Mouse (Mus musculus) forebrain, embryonic 14.5 days (tissue): ENCODE results near the gene Siah3. TPM values are rescaled to one million over a fixed set of nuclear protein-coding genes. Genes with fewer than 3 reads are reported as not detected.

ENCODE experiments used
- ATAC-seq: fragments of 200-750 bp; cut with Nextera tagmentation; 2 replicates; pipeline ENCODE4 v1.8.0; 2017; ENCODE audit warnings: mild to moderate bottlenecking, moderate library complexity
- DNase-seq: peaks from one replicate; pipeline ENCODE4 v3.0.0-alpha.2; 2015; ENCODE audit warnings: low spot score
- H3K27ac ChIP-seq: fragments of 300-500 bp; sonication (generic); 2 replicates; pipeline ENCODE4 v1.5.1; 2014; ENCODE audit warnings: low read depth, mild to moderate bottlenecking, control low read depth, low read length, moderate library complexity
- H3K27me3 ChIP-seq: fragments of 300-500 bp; sonication (generic); replicated peaks from 2 replicates; pipeline ENCODE4 v1.6.1; 2014; ENCODE audit warnings: low read length, control low read depth, mixed read lengths; ENCODE audit not compliant: control insufficient read depth, insufficient read depth
- H3K36me3 ChIP-seq: fragments of 300-500 bp; sonication (generic); 2 replicates; pipeline ENCODE4 v1.6.1; 2014; ENCODE audit warnings: low read length, control low read depth; ENCODE audit not compliant: control insufficient read depth, insufficient read depth
- H3K4me1 ChIP-seq: fragments of 300-500 bp; sonication (generic); 2 replicates; pipeline ENCODE4 v1.6.1; 2014; ENCODE audit warnings: antibody characterized with exemption, low read length, control low read depth; ENCODE audit not compliant: control insufficient read depth, insufficient read depth
- H3K4me2 ChIP-seq: fragments of 300-500 bp; sonication (generic); 2 replicates; pipeline ENCODE4 v1.6.1; 2014; ENCODE audit warnings: mild to moderate bottlenecking, control low read depth, low read length
- H3K4me3 ChIP-seq: fragments of 300-500 bp; sonication (generic); 2 replicates; pipeline ENCODE4 v1.5.1; 2014; ENCODE audit warnings: low read depth, low read length, control low read depth
- H3K9ac ChIP-seq: fragments of 300-500 bp; sonication (generic); 2 replicates; pipeline ENCODE4 v1.6.1; 2014; ENCODE audit warnings: mild to moderate bottlenecking, low read length, control low read depth, moderate library complexity
- H3K9me3 ChIP-seq: fragments of 300-500 bp; sonication (generic); replicated peaks from 2 replicates; pipeline ENCODE4 v1.6.1; 2016; ENCODE audit warnings: low read length, control low read depth, mixed read lengths; ENCODE audit not compliant: control insufficient read depth
- WGBS: fragments of 180-500 bp; shearing (Covaris S2); extraction: QIAGEN DNeasy Blood & Tissue Kit; methylation state at CpG from one replicate; pipeline ENCODE4 v1.1.7; 2014; 5-methylcytosine and 5-hydroxymethylcytosine counted together
- polyA plus RNA-seq: library from polyadenylated mRNA; unstranded; fragments of >200 nt; fragmentation: Nextera tagmentation; extraction: Ambion mirVana; gene quantifications from 2 replicates; pipeline ENCODE4 v1.2.1, GENCODE M21; 2014

The Siah3 gene
- polyA plus RNA-seq, 1 experiment from 2014 or later, result 7.0 TPM

DNA sequence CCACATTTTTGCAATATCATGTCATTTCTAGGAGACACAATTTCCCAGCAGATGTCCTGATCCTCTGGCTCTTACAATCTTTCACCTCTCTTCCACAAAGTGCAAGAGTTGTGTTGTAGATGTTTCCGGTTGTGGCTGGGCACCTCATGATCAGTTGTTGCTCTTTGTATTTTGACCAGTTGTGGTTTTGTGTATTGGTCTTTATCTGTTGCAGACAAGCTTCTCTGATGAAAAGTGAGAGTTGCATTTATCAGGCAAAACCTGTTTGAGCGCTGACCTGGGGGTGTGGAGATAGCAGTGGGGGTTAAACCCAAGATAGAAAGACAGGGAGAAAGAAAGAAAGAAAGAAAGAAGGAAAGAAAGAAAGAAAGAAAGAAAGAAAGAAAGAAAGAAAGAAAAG, 68.9 kb downstream of the Siah3 start:
- peaks cover 24% of the 10 kb centered on the region for H3K4me1 ChIP-seq
- no peak overlapping the region for H3K27ac ChIP-seq
- no peak for DNase-seq
- peaks cover 7% of the 10 kb centered on the region; the same call in 1 of the 2 replicates for H3K36me3 ChIP-seq
- no peak overlapping the region for H3K9ac ChIP-seq
- H3K4me3 ChIP-seq, result no peak overlapping the region
- H3K27me3 ChIP-seq, result no peaks in the 10 kb centered on the region
- no peak overlapping the region for H3K4me2 ChIP-seq
- no peak for ATAC-seq
- no peaks in the 10 kb centered on the region for H3K9me3 ChIP-seq
- WGBS, result 93% methylated on average over 2 of the region's 2 CpGs

DNA sequence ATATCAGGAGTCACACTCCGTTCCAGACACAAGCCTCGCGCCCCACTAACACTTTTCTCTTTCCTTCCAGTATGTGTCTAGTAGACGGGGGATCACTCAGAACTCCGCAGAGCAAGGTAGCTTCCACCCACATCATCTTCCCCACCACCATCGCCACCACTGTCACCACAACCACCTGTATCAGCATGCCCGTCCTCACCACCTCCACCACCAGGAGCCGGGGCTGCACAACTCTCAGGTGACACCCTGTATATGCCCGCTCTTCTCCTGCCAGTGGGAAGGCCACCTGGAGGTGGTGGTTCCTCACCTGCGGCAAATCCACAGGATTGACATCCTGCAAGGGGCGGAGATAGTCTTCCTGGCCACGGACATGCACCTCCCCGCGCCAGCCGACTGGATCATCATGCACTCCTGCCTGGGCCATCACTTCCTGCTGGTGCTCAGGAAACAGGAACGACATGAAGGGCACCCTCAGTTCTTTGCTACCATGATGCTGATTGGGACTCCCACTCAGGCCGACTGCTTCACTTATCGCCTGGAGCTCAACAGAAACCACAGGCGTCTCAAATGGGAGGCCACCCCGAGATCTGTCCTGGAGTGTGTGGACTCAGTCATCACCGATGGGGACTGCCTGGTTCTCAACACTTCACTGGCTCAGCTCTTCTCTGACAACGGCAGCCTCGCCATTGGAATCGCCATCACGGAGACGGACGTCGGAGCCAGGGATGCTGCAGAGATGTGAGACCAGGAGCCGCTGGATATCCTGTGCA, 69.8 kb downstream of the Siah3 start:
- WGBS, result 93% methylated on average over 29 of the region's 29 CpGs
- H3K4me1 ChIP-seq, result peaks cover 24% of the 10 kb centered on the region
- no peak overlapping the region for H3K4me2 ChIP-seq
- H3K36me3 ChIP-seq, result peaks cover 7% of the 10 kb centered on the region; the same call in 1 of the 2 replicates
- H3K27me3 ChIP-seq, result no peaks in the 10 kb centered on the region
- no peak overlapping the region for H3K27ac ChIP-seq
- H3K9ac ChIP-seq, result no peak overlapping the region
- H3K9me3 ChIP-seq, result no peaks in the 10 kb centered on the region
- no peak overlapping the region for H3K4me3 ChIP-seq
- ATAC-seq (no peak), DNase-seq (no peak)

GRCm38 (mm10) chr14:75527464-75528190, 71.8 kb downstream of the Siah3 start:
- Histone ChIP-seq H3K4me1 (peaks cover 33% of the 10 kb centered on the region), H3K4me2 (peak overlapping the region; percentile 14; the same call in 1 of the 2 replicates), H3K4me3 (no peak overlapping the region), H3K9me3 (no peaks in the 10 kb centered on the region), H3K27me3 (no peaks in the 10 kb centered on the region), H3K27ac (peak overlapping the region; percentile 88), H3K9ac (no peak overlapping the region), H3K36me3 (peaks cover 7% of the 10 kb centered on the region; the same call in 1 of the 2 replicates)
- peak; percentile 96 for DNase-seq
- peak; percentile 94 for ATAC-seq
- WGBS, result 20% methylated on average over 10 of the region's 10 CpGs

DNA sequence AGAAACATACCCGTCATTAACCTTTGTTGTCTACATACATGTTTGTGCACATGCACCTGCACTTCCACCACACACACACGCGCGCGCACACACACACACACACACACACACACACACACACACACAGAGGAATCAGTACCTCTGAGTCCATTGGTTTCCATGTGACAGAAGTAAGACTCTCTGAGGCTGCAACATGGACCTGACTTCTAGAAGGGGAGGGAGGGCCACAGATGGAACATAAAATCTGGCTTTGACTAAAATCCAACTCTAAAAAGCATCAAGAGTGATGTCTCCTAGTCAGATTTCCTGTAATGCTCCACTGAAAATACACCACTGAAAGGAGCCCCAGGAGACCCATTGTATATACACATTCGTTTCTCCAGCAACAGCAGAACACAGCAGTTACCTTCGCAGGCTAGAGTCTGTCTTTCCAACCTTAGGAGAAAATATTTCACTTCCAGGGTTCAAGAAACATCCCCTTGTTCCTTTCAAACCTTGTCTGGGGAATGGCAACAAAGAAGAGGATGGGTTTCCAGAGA, 75.1 kb downstream of the Siah3 start:
- no peak overlapping the region for H3K27ac ChIP-seq
- 0 out of 2 replicates have a peak, but pooled peaks cover 1% of the 10 kb centered on the region for H3K36me3 ChIP-seq
- no peak overlapping the region for H3K4me3 ChIP-seq
- H3K4me2 ChIP-seq, result no peak overlapping the region
- H3K9ac ChIP-seq, result no peak overlapping the region
- no peaks in the 10 kb centered on the region for H3K9me3 ChIP-seq
- no peaks in the 10 kb centered on the region for H3K27me3 ChIP-seq
- 74% methylated on average over 7 of the region's 7 CpGs for WGBS
- H3K4me1 ChIP-seq, result peaks cover 30% of the 10 kb centered on the region
- DNase-seq, result no peak
- ATAC-seq, result no peak

- peaks cover 15% of the 10 kb centered on the region for H3K4me1 ChIP-seq
- DNase-seq, result no peak
- no peak overlapping the region for H3K4me2 ChIP-seq
- H3K27me3 ChIP-seq, result no peaks in the 10 kb centered on the region
- no peak for ATAC-seq
- H3K9me3 ChIP-seq, result no peaks in the 10 kb centered on the region
- no peak overlapping the region for H3K4me3 ChIP-seq
- no peaks in the 10 kb centered on the region for H3K36me3 ChIP-seq
- H3K27ac ChIP-seq, result no peak overlapping the region
- H3K9ac ChIP-seq, result no peak overlapping the region
- 63% methylated on average over 2 of the region's 2 CpGs for WGBS
Observed at GRCm38 (mm10) chr14:75539205-75539604, 83.4 kb downstream of the Siah3 start.

- Histone ChIP-seq H3K9me3 (no peaks in the 10 kb centered on the region), H3K4me3 (no peak overlapping the region), H3K27me3 (no peaks in the 10 kb centered on the region), H3K4me2 (peak overlapping the region; percentile 10; the same call in 1 of the 2 replicates), H3K27ac (peak overlapping the region; percentile 55; the same call in 1 of the 2 replicates), H3K9ac (no peak overlapping the region), H3K4me1 (peaks cover 15% of the 10 kb centered on the region), H3K36me3 (no peaks in the 10 kb centered on the region)
- ATAC-seq (peak; percentile 49), DNase-seq (no peak)
- 63% methylated on average over 17 of the region's 17 CpGs for WGBS
Observed at GRCm38 (mm10) chr14:75540216-75540995, 84.6 kb downstream of the Siah3 start.

DNA sequence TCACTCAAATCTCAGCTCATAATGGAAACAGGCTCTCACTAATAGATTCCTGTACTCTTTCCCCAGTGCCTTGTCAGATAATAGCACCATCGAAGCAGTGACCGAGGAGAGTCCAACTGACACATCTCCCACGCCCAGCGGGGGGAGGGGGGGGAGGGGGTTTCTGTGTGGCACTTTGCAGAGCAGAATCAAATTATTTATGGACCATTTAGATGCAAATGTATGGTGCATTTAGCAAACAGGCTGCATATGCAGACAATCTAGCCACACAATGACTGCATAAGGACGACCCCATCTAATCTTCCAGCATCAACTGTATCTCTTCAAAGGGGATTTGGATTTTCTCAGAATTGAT, 85.2 kb downstream of the Siah3 start:
- Histone ChIP-seq H3K27ac (peak overlapping the region; percentile 55; the same call in 1 of the 2 replicates), H3K9me3 (no peaks in the 10 kb centered on the region), H3K4me1 (peaks cover 15% of the 10 kb centered on the region), H3K36me3 (no peaks in the 10 kb centered on the region), H3K9ac (no peak overlapping the region), H3K4me3 (no peak overlapping the region), H3K4me2 (peak overlapping the region; percentile 10; the same call in 1 of the 2 replicates), H3K27me3 (no peaks in the 10 kb centered on the region)
- ATAC-seq, result peak; percentile 76
- WGBS, result 3% methylated on average over 5 of the region's 5 CpGs
- DNase-seq, result peak; percentile 86

DNA sequence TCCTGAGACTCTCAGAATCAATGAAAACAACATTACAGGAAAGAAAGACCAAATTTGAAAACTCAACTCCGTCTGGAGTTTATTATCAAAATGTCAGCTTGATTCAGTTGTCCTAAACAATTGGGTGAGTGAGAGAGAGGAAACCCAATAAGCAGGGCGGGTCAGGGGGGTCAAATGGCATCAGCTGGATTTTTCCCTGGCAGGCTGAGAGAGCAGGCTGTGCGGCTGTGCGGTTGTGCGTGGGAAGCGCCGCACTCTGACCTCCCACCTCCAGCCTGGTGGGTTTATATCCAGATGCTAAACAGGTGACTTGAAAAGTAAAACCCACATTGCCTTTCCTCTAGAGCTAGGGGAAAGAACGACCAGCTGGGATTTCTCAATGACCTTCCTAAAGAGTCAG, 85.9 kb downstream of the Siah3 start:
- 37% methylated on average over 8 of the region's 8 CpGs for WGBS
- ATAC-seq, result no peak
- no peak for DNase-seq

More for the DNA sequence above, 85.9 kb downstream of the Siah3 start:
- no peak overlapping the region for H3K4me3 ChIP-seq
- H3K4me2 ChIP-seq, result no peak overlapping the region
- peak overlapping the region; percentile 55; the same call in 1 of the 2 replicates for H3K27ac ChIP-seq
- no peaks in the 10 kb centered on the region for H3K27me3 ChIP-seq
- no peaks in the 10 kb centered on the region for H3K36me3 ChIP-seq
- H3K9ac ChIP-seq, result peak overlapping the region; percentile 14; the same call in 1 of the 2 replicates
- peaks cover 15% of the 10 kb centered on the region for H3K4me1 ChIP-seq
- H3K9me3 ChIP-seq, result no peaks in the 10 kb centered on the region
